Mouse (Mus musculus) C2C12 (cell line): ENCODE data around the gene Mto1. TPM values are rescaled to one million over a fixed set of nuclear protein-coding genes. Genes with fewer than 3 reads are reported as not detected.
A peak's percentile ranks its signal among the peaks of the same experiment; 100 is the strongest.

ENCODE experiments used
- H3K27me3 ChIP-seq: one replicate; pipeline ENCODE4 v1.6.1; 2011; ENCODE audit not compliant: control insufficient read depth, insufficient read depth, insufficient read length
- H3K36me3 ChIP-seq: one replicate; pipeline ENCODE4 v1.6.1; 2011; ENCODE audit not compliant: control insufficient read depth, insufficient read depth
- H3K4me3 ChIP-seq: one replicate; pipeline ENCODE4 v1.5.1; 2011; ENCODE audit warnings: mild to moderate bottlenecking, control low read depth; ENCODE audit not compliant: poor library complexity, insufficient read depth, severe bottlenecking
- H3K79me2 ChIP-seq: one replicate; pipeline ENCODE4 v1.6.1; 2011; ENCODE audit not compliant: control insufficient read depth, insufficient read depth
- H3K79me3 ChIP-seq: one replicate; pipeline ENCODE4 v1.6.1; 2011; ENCODE audit warnings: low read depth, control low read depth
- H3ac ChIP-seq: one replicate; pipeline ENCODE3; 2011; ENCODE audit warnings: low read depth; ENCODE audit not compliant: control insufficient read depth, insufficient read length
- CEBPB ChIP-seq: IDR thresholded peaks from one replicate; pipeline ENCODE4 v1.6.1; 2011; ENCODE audit warnings: low read depth, mild to moderate bottlenecking, control low read depth, moderate library complexity
- CTCF ChIP-seq: IDR thresholded peaks from one replicate; pipeline ENCODE4 v1.5.1; 2011; ENCODE audit not compliant: control insufficient read depth, insufficient read depth, insufficient read length
- FOSL1 ChIP-seq: IDR thresholded peaks from one replicate; pipeline ENCODE4 v1.8.0; 2011; ENCODE audit warnings: mild to moderate bottlenecking, low read length; ENCODE audit not compliant: poor library complexity, insufficient read depth, severe bottlenecking
- MAX ChIP-seq: IDR thresholded peaks from one replicate; pipeline ENCODE4 v1.6.1; 2011; ENCODE audit warnings: mild to moderate bottlenecking, control low read depth
- MYOD1 ChIP-seq: IDR thresholded peaks from one replicate; pipeline ENCODE4 v1.6.1; 2011; ENCODE audit warnings: low read depth; ENCODE audit not compliant: control insufficient read depth, insufficient read length
- MYOG ChIP-seq: IDR thresholded peaks from one replicate; pipeline ENCODE4 v1.6.1; 2011; ENCODE audit not compliant: control insufficient read depth, insufficient read length; ENCODE audit errors: extremely low read depth
- USF1 ChIP-seq: IDR thresholded peaks from one replicate; pipeline ENCODE4 v1.6.1; 2011; ENCODE audit warnings: low read depth, mild to moderate bottlenecking, control low read depth, moderate library complexity
- polyA plus RNA-seq: library from polyadenylated mRNA; unstranded; fragments of >200 nt; fragmentation: generic; extraction: Trizol; gene quantifications from one replicate; pipeline ENCODE4 v1.2.1, GENCODE M21; 2012; ENCODE audit warnings: missing spikeins

The Mto1 gene
- polyA plus RNA-seq, 1 experiment = 11.2 TPM

DNA sequence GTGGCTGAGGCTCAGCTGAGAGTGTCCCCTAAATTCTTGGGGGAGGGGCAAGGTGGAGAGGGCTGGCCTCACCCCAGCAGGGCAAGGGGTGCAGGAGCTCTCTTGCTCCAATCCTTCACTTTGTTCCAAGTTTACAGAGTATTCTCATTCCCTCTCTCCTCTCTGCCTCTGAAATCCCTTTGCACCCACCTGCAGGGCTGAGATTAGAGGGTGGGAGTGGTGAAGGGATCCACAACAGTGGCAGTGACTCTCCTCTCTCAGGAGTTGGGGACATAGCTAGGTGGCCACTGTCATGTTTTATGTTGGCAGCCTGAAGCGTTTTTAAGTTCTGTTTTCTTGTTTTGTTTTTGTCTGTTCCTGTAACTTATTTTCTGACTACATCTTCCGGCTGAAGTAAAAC lies 18.5 kb upstream of the Mto1 start:
- H3K79me2 ChIP-seq = no peaks in the 10 kb centered on the region
- no peaks in the 10 kb centered on the region for H3K27me3 ChIP-seq
- H3ac ChIP-seq = no peak overlapping the region
- no peak overlapping the region for H3K4me3 ChIP-seq
- TF ChIP-seq MYOG (no peak), MAX (no peak), USF1 (no peak), MYOD1 (no peak), CTCF (no peak), FOSL1 (no peak), CEBPB (no peak)
- H3K79me3 ChIP-seq = no peaks in the 10 kb centered on the region
- no peaks in the 10 kb centered on the region for H3K36me3 ChIP-seq

GRCm38 (mm10) chr9:78430486-78430885 lies 17.5 kb upstream of the Mto1 start:
- Histone ChIP-seq H3ac (no peak overlapping the region), H3K36me3 (peaks cover 5% of the 10 kb centered on the region), H3K79me3 (no peaks in the 10 kb centered on the region), H3K79me2 (no peaks in the 10 kb centered on the region), H3K4me3 (no peak overlapping the region), H3K27me3 (no peaks in the 10 kb centered on the region)
- TF ChIP-seq MAX = no peak
- no peak for TF ChIP-seq MYOD1
- no peak for TF ChIP-seq CTCF
- TF ChIP-seq USF1 = no peak
- no peak for TF ChIP-seq FOSL1
- no peak for TF ChIP-seq MYOG
- TF ChIP-seq CEBPB = no peak

DNA sequence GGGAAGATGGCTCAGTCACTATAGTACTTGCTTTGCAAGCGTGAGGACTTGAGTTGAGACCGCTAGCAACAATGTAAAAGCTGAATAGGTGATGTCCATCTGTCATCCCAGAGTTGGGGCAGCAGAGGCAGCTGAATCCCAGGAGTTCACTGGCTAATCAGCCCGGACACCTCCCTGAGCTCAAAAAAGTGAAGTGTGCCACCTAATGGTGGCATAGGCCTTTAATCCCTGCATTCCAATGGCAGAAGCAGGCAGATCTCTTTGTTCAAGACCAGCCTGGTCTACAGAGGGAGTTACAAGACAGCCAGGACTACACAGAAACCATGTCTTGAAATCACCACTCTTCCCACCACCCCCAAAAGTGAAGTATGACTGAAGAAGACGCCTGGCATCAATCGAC lies 15.5 kb upstream of the Mto1 start:
- Histone ChIP-seq H3K79me2 (no peaks in the 10 kb centered on the region), H3K4me3 (no peak overlapping the region), H3K27me3 (no peaks in the 10 kb centered on the region), H3ac (no peak overlapping the region), H3K79me3 (no peaks in the 10 kb centered on the region), H3K36me3 (peaks cover 5% of the 10 kb centered on the region)
- no peak for TF ChIP-seq USF1
- TF ChIP-seq MAX = no peak
- TF ChIP-seq CTCF = no peak
- no peak for TF ChIP-seq CEBPB
- no peak for TF ChIP-seq MYOD1
- no peak for TF ChIP-seq MYOG

DNA sequence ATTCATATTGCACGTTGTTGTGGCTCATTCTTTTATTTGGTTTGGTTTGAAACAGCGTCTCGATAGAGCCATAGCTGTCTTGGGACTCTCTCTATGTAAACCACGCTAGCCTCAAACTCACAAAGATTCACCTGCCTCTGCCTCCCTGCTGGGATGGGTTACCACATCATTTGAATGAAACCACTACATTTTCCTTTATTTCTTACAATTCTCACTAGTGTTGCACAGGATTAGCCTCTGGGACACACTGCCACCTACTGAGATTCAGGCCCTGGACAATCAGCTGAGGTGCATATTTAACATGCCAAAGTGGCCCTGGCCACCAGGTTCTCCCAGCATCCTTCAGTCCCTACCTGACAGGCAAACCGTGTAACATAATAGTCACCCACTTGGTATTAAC lies 8.6 kb upstream of the Mto1 start:
- H3K27me3 ChIP-seq = peaks cover 5% of the 10 kb centered on the region
- no peak overlapping the region for H3K4me3 ChIP-seq
- H3K79me2 ChIP-seq = peaks cover 51% of the 10 kb centered on the region
- peaks cover 17% of the 10 kb centered on the region for H3K79me3 ChIP-seq
- no peak overlapping the region for H3ac ChIP-seq
- H3K36me3 ChIP-seq = peaks cover 5% of the 10 kb centered on the region
- TF ChIP-seq FOSL1 (no peak), MAX (no peak), CTCF (no peak), CEBPB (no peak), MYOG (no peak), MYOD1 (no peak), USF1 (no peak)

DNA sequence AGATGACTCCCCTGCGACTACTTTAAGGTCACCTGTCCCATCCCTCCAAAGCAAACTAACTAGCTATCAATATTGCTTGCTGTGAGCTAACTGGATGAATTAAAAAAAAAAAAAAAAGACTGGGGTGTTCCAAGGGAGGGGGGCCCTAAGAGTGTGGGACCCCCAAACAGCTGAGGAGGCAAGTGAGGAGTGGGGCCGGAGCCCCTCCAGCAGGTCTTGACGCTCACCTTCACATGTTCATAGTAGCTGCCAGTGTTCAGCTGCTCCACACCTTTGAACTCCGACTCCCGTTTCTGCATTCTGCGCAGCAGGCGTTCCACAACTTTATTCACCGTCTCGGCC lies 5.8 kb upstream of the Mto1 start:
- Histone ChIP-seq H3K4me3 (peak overlapping the region; percentile 43), H3K79me3 (peaks cover 17% of the 10 kb centered on the region), H3K27me3 (peaks cover 5% of the 10 kb centered on the region), H3K79me2 (peaks cover 51% of the 10 kb centered on the region), H3ac (peak overlapping the region; percentile 48), H3K36me3 (no peaks in the 10 kb centered on the region)
- TF ChIP-seq FOSL1 (no peak), USF1 (no peak), CEBPB (no peak), MAX (no peak), MYOD1 (no peak), CTCF (no peak), MYOG (no peak)

GRCm38 (mm10) chr9:78442579-78443392 lies 5.2 kb upstream of the Mto1 start, which contains the start of gene Cgas:
Gene Cgas (minus strand): TSS chr9:78443237.
- Histone ChIP-seq H3K79me3 (peaks cover 17% of the 10 kb centered on the region), H3K36me3 (no peaks in the 10 kb centered on the region), H3K4me3 (peak within 1 kb of the TSS; percentile 43), H3K27me3 (peaks cover 5% of the 10 kb centered on the region), H3K79me2 (peaks cover 51% of the 10 kb centered on the region), H3ac (peak within 1 kb of the TSS; percentile 48)
- TF ChIP-seq MYOG = no peak
- no peak for TF ChIP-seq CEBPB
- TF ChIP-seq USF1 = no peak
- no peak for TF ChIP-seq MYOD1
- TF ChIP-seq CTCF = no peak
- TF ChIP-seq MAX = peak; percentile 10
- no peak for TF ChIP-seq FOSL1
